Mouse (Mus musculus): ENCODE measurements around the gene Tbc1d2b.

DNA sequence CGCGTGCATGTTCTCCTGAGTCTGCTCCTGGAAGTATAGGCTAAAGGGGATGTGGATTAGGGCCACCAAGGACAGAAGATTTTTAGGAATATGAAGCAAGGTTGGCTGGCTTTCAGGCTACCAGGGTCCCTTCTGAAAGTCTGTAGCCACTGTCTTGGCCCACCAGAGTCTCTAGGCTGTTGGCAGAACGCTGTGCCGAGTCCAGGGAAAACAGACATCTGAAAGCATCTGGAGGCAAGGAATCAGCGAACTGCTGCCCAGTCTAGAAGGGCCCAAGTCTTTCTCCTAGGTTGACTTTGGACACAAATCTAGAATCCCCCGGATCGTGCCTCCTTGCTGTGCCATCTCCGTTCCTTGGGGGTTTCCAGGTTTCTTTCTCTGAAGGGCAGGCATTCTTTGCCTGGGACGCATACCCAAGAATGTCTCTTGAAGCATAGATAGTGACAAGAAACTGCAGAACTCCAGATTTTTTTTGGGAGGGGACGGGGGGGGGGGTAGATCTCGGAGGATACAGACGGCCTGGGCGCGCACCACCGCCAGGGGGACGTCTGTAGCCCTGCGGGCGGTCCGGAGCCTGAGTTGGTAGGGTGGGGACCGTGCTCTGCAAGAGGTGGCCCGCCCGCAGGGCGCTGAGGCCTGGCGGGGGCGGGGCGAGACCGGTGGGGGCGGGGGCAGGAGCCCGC lies 108.2 kb downstream of the Tbc1d2b start:
- no peak for TF ChIP-seq CTCF (IDR thresholded peaks at IDR 0.05; ENCODE audit: control insufficient read depth, insufficient read depth, insufficient replicate concordance, low read depth, low read length)
- no peak for TF ChIP-seq POLR2A (IDR thresholded peaks at IDR 0.05; ENCODE audit: control insufficient read depth, low read depth, low read length)

Measured in testis, adult 2 months (tissue).